Mouse (Mus musculus): Measurements from ENCODE around the gene Gab2. TPM values are rescaled to one million over a fixed set of nuclear protein-coding genes. Genes with fewer than 3 reads are reported as not detected.

Gab2 gene
- polyA plus RNA-seq, 1 experiment from 2014 or later, result 1.5 TPM

- WGBS (ENCODE audit: insufficient replicate concordance), result 69% methylated on average over 3 of the region's 3 CpGs
- no peaks in the 10 kb centered on the region for H3K4me1 ChIP-seq (ENCODE audit: insufficient read depth)
- ATAC-seq (no peak), DNase-seq (no peak)
- no peak for TF ChIP-seq EP300 (IDR thresholded peaks at IDR 0.05; ENCODE audit: low read depth)
- no peak for TF ChIP-seq CTCF (IDR thresholded peaks at IDR 0.05; ENCODE audit: low read depth)
- no peak overlapping the region for H3K9ac ChIP-seq (replicated peaks)
- no peaks in the 10 kb centered on the region for H3K9me3 ChIP-seq (ENCODE audit: low read length)
- no peaks in the 10 kb centered on the region for H3K27me3 ChIP-seq (ENCODE audit: insufficient read depth, low read length)
- H3K4me3 ChIP-seq (ENCODE audit: low read depth, low read length), result no peak overlapping the region
- H3K4me2 ChIP-seq (ENCODE audit: low read depth, low read length), result no peak overlapping the region
- H3K27ac ChIP-seq (ENCODE audit: low read depth), result no peak overlapping the region
- no peaks in the 10 kb centered on the region for H3K36me3 ChIP-seq (replicated peaks; ENCODE audit: insufficient read depth, low read length)
These were observed 9.9 kb upstream of the Gab2 start for GRCm38 (mm10) chr7:97071512-97071911.

- Histone ChIP-seq H3K27ac (ENCODE audit: low read depth) (no peak overlapping the region), H3K4me3 (ENCODE audit: low read depth, low read length) (no peak overlapping the region), H3K4me2 (ENCODE audit: low read depth, low read length) (no peak overlapping the region), H3K9me3 (ENCODE audit: low read length) (no peaks in the 10 kb centered on the region), H3K36me3 (replicated peaks; ENCODE audit: insufficient read depth, low read length) (no peaks in the 10 kb centered on the region), H3K4me1 (ENCODE audit: insufficient read depth) (no peaks in the 10 kb centered on the region), H3K9ac (replicated peaks) (no peak overlapping the region), H3K27me3 (ENCODE audit: insufficient read depth, low read length) (no peaks in the 10 kb centered on the region)
- 66% methylated on average over 5 of the region's 5 CpGs for WGBS (ENCODE audit: insufficient replicate concordance)
- ATAC-seq (no peak), DNase-seq (no peak)
- TF ChIP-seq CTCF (IDR thresholded peaks at IDR 0.05; ENCODE audit: low read depth) (no peak), EP300 (IDR thresholded peaks at IDR 0.05; ENCODE audit: low read depth) (no peak)
These were observed 9.3 kb upstream of the Gab2 start for GRCm38 (mm10) chr7:97072061-97072460.

GRCm38 (mm10) chr7:97074974-97075373 is 6.4 kb upstream of the Gab2 start:
- no peaks in the 10 kb centered on the region for H3K27me3 ChIP-seq (ENCODE audit: insufficient read depth, low read length)
- 80% methylated on average over 1 of the region's 1 CpGs for WGBS (ENCODE audit: insufficient replicate concordance)
- H3K27ac ChIP-seq (ENCODE audit: low read depth), result no peak overlapping the region
- H3K36me3 ChIP-seq (replicated peaks; ENCODE audit: insufficient read depth, low read length), result no peaks in the 10 kb centered on the region
- no peaks in the 10 kb centered on the region for H3K4me1 ChIP-seq (ENCODE audit: insufficient read depth)
- no peak overlapping the region for H3K9ac ChIP-seq (replicated peaks)
- no peak for DNase-seq
- H3K9me3 ChIP-seq (ENCODE audit: low read length), result no peaks in the 10 kb centered on the region
- ATAC-seq, result no peak
- no peak overlapping the region for H3K4me3 ChIP-seq (ENCODE audit: low read depth, low read length)
- H3K4me2 ChIP-seq (ENCODE audit: low read depth, low read length), result no peak overlapping the region
- no peak for TF ChIP-seq EP300 (IDR thresholded peaks at IDR 0.05; ENCODE audit: low read depth)
- no peak for TF ChIP-seq CTCF (IDR thresholded peaks at IDR 0.05; ENCODE audit: low read depth)

GRCm38 (mm10) chr7:97076977-97077376 is 4.4 kb upstream of the Gab2 start:
- ATAC-seq (no peak), DNase-seq (no peak)
- TF ChIP-seq CTCF (IDR thresholded peaks at IDR 0.05; ENCODE audit: low read depth) (no peak), EP300 (IDR thresholded peaks at IDR 0.05; ENCODE audit: low read depth) (no peak)
- Histone ChIP-seq H3K4me1 (ENCODE audit: insufficient read depth) (peaks cover 2% of the 10 kb centered on the region; the same call in 1 of the 2 replicates), H3K9me3 (ENCODE audit: low read length) (no peaks in the 10 kb centered on the region), H3K36me3 (replicated peaks; ENCODE audit: insufficient read depth, low read length) (no peaks in the 10 kb centered on the region), H3K4me2 (ENCODE audit: low read depth, low read length) (no peak overlapping the region), H3K4me3 (ENCODE audit: low read depth, low read length) (no peak overlapping the region), H3K27me3 (ENCODE audit: insufficient read depth, low read length) (no peaks in the 10 kb centered on the region), H3K27ac (ENCODE audit: low read depth) (no peak overlapping the region), H3K9ac (replicated peaks) (no peak overlapping the region)

- no peak overlapping the region for H3K9ac ChIP-seq (replicated peaks)
- ATAC-seq (no peak), DNase-seq (no peak)
- H3K36me3 ChIP-seq (replicated peaks; ENCODE audit: insufficient read depth, low read length), result no peaks in the 10 kb centered on the region
- WGBS (ENCODE audit: insufficient replicate concordance), result 48% methylated on average over 4 of the region's 4 CpGs
- no peak overlapping the region for H3K4me2 ChIP-seq (ENCODE audit: low read depth, low read length)
- no peaks in the 10 kb centered on the region for H3K27me3 ChIP-seq (ENCODE audit: insufficient read depth, low read length)
- TF ChIP-seq EP300 (IDR thresholded peaks at IDR 0.05; ENCODE audit: low read depth) (no peak), CTCF (IDR thresholded peaks at IDR 0.05; ENCODE audit: low read depth) (no peak)
- no peak overlapping the region for H3K4me3 ChIP-seq (ENCODE audit: low read depth, low read length)
- H3K27ac ChIP-seq (ENCODE audit: low read depth), result no peak overlapping the region
- peaks cover 12% of the 10 kb centered on the region for H3K4me1 ChIP-seq (ENCODE audit: insufficient read depth)
- no peaks in the 10 kb centered on the region for H3K9me3 ChIP-seq (ENCODE audit: low read length)
These were observed 2.7 kb upstream of the Gab2 start for GRCm38 (mm10) chr7:97078685-97079084.

GRCm38 (mm10) chr7:97079145-97079544 is 2.2 kb upstream of the Gab2 start:
- no peak overlapping the region for H3K9ac ChIP-seq (replicated peaks)
- H3K36me3 ChIP-seq (replicated peaks; ENCODE audit: insufficient read depth, low read length), result no peaks in the 10 kb centered on the region
- H3K9me3 ChIP-seq (ENCODE audit: low read length), result no peaks in the 10 kb centered on the region
- no peak overlapping the region for H3K27ac ChIP-seq (ENCODE audit: low read depth)
- TF ChIP-seq EP300 (IDR thresholded peaks at IDR 0.05; ENCODE audit: low read depth) (peak; percentile 49; the same call in 1 of the 2 replicates), CTCF (IDR thresholded peaks at IDR 0.05; ENCODE audit: low read depth) (peak; percentile 63)
- DNase-seq (no peak), ATAC-seq (no peak)
- no peak overlapping the region for H3K4me2 ChIP-seq (ENCODE audit: low read depth, low read length)
- H3K4me3 ChIP-seq (ENCODE audit: low read depth, low read length), result no peak overlapping the region
- 15% methylated on average over 6 of the region's 6 CpGs for WGBS (ENCODE audit: insufficient replicate concordance)
- H3K27me3 ChIP-seq (ENCODE audit: insufficient read depth, low read length), result no peaks in the 10 kb centered on the region
- peaks cover 12% of the 10 kb centered on the region for H3K4me1 ChIP-seq (ENCODE audit: insufficient read depth)

All from liver, postnatal 0 days (tissue).